Mouse (Mus musculus): ENCODE measurements at regions not wholly inside any gene's neighbourhood (a gene's known extent, or its start where the extent isn't known, plus 50 kb on each side); places are given as distances from the start of the nearest gene placed in this dataset.

GRCm38 (mm10) chr3:52895751-52896150 lies 121.3 kb downstream of the Cog6 start:
- TF ChIP-seq POLR2A (IDR thresholded peaks at IDR 0.05; ENCODE audit: borderline replicate concordance, low read depth, low read length) (no peak), CTCF (IDR thresholded peaks at IDR 0.05; ENCODE audit: low read depth, low read length) (no peak)

All from bone marrow macrophage, adult 2 months (primary cell).